Mouse (Mus musculus): ENCODE measurements around the gene Phactr4.

- TF ChIP-seq CTCF (IDR thresholded peaks at IDR 0.05; ENCODE audit: low read depth) (no peak), EP300 (IDR thresholded peaks at IDR 0.05; ENCODE audit: low read depth) (no peak)
These were observed 54.6 kb downstream of the Phactr4 start for GRCm38 (mm10) chr4:132367480-132368201.

Data from heart, postnatal 0 days (tissue).